Mouse (Mus musculus) bone marrow, adult 2 months (tissue): ENCODE measurements around the gene Zfp821.

Source experiments
- CTCF ChIP-seq: fragments of 200-500 bp; IDR thresholded peaks from 2 replicates; pipeline ENCODE4 v1.5.1; 2011; ENCODE audit warnings: low read length, control low read depth; ENCODE audit not compliant: control insufficient read depth, insufficient read depth
- POLR2A ChIP-seq: fragments of 200-500 bp; IDR thresholded peaks from 2 replicates; pipeline ENCODE4 v1.6.1; 2011; ENCODE audit warnings: low read depth, mild to moderate bottlenecking, control low read depth, low read length, borderline replicate concordance; ENCODE audit not compliant: control insufficient read depth

DNA sequence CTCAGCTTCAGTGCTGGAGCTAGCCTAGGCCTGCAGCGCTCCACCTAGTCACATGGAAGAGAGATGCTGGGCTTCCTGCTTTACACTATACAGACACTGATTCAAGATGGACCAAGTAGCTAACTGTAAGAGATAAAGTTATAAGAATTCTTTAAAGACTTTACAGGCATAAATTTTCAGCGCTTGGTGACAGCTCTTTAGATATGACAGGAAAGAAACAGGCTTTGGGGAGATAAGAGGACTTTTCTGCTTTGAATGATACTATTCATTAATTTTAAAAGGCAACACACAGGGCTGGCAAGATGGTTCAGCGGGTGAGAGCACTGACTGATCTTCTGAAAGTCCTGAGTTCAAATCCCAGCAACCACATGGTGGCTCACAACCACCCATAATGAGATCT is 6.9 kb upstream of the Zfp821 start:
- TF ChIP-seq CTCF (no peak), POLR2A (no peak)
